Mouse (Mus musculus) heart, adult 2 months (tissue): Measurements from ENCODE around the gene Ahcy.
"Not testable (repeated sequence)": the region's sequence is repeated elsewhere in the genome, so short reads cannot be mapped to it uniquely, and the experiment has no call there.

ENCODE experiments used
- CTCF ChIP-seq: fragments of 200-600 bp; IDR thresholded peaks from 2 replicates; pipeline ENCODE4 v1.8.1; 2022; ENCODE audit warnings: antibody characterized with exemption, mild to moderate bottlenecking, moderate library complexity
- EP300 ChIP-seq: fragments of 200-500 bp; IDR thresholded peaks from 2 replicates; pipeline ENCODE4 v1.6.1; 2011; ENCODE audit warnings: low read depth, low read length, control low read depth; ENCODE audit not compliant: insufficient read depth

- TF ChIP-seq CTCF, EP300: not testable (repeated sequence)
These were observed 54.0 kb downstream of the Ahcy start for GRCm38 (mm10) chr2:155020247-155020826.
